Mouse (Mus musculus): ENCODE data around the gene Ptpn3. TPM values are rescaled to one million over a fixed set of nuclear protein-coding genes. Genes with fewer than 3 reads are reported as not detected.

The Ptpn3 gene
- total RNA-seq (2021) = 10 to 100 TPM; 74.8 to 79.2 TPM

DNA sequence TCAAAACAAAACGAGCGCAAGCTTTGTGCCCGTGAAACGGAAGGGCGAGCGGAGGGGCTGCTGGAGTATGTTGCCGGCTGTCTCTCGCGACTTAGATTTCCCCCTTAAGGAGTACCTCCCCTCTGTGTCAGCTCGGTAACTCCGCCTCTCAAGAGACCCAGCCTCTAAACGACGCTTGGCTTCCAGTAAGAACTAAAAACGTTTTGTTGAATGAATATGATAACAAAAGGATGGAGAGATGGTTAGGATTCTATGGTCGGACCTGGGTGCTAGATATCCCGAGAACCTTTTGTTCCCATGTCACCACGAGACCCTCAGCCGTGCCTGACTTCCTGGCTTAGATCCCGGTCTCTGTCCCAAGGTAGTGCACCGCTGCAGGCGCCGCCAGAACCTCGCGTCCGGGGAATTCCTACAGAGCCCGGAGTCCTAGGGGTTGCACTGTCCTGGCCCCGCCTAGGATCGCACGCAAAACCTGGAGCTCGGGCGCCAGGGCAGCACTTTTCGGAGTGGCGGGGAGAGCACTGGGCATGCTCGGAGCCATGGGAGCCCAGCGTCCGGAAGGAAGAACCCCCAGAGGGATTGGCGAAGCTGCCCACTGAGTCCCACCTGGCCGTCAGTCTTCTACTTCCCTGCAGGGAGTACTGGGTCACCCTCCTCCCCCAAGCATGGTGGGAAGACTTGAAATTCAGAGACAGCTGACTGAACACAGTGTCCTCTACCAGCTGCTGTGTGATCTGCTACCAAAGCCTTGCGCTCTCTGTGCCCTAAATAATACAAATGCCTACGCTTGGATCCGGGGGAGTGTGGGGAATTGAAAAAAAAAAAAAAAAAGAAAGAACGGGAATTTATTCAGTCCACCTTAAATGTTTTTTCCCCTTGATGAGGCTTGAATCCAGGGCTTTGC, at the start of gene Ptpn3:
TSS of gene Ptpn3 (minus strand) at position 428 of the 904 bp plus-strand sequence.
- DNase-seq = peak; percentile 80 to 82

DNA sequence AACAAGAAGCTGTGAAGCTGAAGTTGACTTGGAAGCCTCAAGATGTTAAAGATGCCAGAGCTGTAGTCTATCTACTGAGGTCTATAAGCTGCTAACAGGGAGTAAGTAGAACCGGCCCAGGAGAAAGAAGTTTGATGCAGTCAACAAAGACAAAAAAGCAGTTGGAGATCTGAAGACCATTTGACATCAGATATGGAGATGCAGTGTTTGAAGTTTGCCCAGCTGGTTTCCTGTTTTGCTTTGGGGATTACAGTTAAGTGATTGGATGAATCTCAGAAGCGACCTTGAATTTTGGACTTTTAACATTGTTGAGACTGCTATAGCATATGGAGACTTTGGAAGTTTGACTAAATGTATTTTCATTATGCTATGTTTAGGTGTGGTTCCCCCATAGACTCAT, 48.9 kb upstream of the Ptpn3 start:
- DNase-seq = no peak

DNA sequence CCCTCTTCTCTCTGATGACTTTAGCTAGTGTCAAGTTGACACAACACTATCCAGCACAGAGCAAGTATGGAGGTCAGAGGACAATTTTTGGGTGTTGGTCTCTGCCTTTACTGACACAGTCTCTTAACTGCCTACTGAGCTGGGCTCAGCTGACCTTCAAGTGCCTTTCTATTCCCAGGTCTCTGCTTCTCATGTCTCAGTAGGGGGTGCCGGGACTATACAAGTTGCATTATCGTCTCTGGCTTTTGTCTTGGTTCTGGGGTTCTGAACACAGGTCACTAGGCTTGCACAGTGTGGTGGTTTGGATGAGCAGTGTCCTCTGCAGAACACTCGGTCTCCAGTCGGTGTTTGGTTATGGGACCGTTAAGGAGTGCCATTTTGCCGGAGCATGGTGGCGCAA, 42.4 kb upstream of the Ptpn3 start:
- DNase-seq = no peak

DNA sequence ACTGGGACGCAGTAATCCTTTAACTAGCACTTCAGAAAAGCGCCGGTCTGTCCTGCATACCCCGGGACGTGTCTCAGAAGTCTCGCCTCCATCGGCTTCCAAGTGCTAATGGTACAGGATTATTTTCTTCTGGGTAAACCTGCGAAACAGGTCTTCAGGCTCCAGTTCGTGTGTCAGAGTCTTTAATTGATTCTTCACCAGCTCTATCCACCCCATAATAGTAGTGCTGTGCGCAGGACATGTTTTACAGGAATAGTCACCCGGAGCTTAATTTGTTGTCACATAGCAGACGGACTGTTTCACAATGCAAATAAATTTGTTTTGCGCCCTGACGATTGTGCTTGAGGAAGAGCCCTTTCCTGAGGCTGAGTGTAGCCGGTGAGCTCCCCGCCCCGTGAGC, 37.3 kb upstream of the Ptpn3 start:
- DNase-seq = no peak

DNA sequence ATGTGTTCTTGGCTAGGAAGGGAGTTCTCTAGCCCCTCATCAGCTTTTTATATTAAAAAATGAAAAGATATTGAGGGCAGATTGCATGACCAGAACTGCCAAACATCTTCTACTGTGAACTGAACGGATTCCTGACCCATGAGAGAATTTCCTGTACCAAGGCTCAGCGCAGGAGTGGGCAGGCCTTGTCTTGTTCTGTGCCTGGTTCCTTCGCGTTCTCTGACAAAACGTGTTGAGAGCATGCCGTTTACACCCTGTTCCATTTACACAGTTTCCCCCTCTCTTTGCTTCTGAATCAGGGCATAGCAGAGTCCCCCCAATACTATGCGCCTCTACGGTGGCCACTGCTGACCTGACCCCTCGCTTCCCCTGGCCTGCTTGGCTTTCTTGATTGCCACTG, 36.4 kb upstream of the Ptpn3 start:
- no peak for DNase-seq

DNA sequence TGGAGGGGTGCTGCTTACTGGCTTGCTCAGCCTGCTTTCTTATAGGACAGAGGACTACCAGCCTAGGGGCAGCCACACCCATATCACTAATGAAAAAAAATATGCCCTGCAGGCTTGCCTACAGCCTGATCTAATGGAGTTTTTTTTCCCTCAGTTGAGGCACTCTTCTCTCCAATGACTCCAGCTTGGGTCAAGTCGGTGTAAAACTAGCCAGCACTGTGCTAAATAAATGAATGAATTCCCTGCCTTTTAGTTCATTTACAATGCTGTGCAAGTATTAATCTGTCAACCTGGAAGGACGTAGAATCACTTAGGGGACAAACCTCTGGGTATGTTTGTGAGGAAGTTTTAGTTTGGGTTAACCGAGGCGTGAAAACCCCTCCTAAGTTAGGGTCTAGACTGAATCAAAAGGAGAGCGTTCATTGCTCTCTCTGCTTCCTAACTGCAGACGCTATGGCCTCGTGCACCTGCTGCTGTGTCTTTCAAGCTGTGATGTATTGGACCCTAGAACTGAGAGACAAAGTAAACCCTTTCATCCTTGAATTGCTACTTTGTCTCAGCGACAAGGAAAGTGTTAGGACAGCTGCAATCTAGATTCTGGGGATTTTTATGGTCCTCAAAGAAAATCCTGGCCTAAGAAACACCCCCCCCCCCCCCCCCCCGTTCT, 33.5 kb upstream of the Ptpn3 start:
- no peak for DNase-seq

DNA sequence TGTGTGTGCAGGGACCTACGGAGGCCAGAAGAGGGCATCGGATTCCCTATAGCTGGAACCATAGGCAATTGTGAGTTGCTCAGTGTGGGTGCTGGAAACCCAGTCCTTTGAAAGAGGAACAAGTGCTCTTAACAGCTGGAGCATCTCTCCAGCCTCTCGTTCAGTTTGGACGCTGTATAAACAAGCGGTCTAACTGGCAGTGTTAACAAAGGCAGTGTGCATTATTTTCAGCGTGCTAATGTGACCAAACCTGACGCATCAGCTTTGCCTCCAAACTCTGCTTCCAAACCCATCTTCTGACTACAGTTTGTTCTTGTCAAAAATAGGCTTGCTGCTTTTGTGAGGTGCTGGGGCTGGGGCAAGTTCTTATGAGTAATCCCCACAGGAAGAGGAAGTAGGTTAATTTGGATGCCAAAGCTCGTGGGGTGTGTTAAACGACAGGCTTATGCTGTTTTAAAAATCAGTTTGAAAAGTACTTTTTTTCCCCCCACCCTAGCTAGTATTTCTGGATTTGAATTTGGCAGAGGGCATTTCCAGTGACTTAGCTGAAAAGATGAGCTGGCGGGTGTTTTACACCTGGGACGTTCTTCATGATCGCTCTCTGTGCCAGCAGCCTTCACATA, 32.4 kb upstream of the Ptpn3 start:
- DNase-seq = no peak

DNA sequence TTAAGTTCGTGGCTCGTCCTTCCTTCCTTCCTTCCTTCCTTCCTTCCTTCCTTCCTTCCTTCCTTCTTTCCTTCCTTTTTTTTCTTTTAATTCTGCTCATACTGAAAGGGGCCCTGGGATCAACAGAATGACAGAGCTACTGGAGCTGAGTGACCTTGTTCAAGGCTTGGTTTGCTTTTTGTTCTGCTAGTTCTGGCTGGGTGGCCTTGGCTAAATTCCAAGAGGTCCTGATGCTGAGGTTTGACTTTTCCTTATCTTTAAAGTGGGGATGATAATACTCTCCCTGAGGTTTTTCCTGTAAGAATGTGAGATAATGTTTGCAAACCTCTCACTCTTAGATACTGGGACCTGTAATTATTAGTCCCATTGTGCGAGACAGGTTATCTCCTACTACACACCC, 30.9 kb upstream of the Ptpn3 start:
- DNase-seq = no peak

DNA sequence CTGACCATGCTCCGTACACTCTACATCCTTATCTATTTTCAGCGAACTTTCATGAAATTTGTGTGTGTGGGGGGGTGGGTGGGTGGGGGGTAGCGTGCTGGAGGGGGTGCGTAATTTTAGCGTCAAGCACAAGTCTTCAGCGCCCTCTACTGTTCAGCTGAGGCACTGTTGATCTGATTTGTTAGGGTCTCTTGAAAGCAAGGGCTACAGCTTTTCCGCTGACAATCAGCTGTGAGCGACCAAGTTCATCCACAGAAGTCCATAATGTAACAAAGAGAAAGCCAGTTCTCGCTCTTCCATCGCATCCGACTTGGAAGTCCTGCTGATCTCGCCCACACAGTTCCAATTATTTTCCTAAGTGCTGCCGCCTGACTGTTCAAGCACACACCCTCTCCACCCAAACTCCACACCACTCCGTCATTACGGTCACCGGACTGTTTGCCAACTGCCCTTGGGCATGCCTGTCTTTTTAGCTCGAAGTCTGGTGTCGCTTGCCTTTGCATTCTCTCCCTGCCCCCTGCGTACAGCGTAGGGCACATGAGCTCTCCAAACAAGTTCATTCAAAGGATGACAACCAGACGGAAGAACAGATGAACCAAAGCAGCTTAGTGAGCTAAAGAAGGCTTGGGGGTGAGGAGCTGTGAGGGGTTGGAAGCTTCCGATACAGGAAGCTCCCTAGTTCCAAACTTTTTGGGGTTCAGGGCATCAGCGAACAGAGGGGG, 19.1 kb upstream of the Ptpn3 start:
- peak; percentile 38 to 49 for DNase-seq

DNA sequence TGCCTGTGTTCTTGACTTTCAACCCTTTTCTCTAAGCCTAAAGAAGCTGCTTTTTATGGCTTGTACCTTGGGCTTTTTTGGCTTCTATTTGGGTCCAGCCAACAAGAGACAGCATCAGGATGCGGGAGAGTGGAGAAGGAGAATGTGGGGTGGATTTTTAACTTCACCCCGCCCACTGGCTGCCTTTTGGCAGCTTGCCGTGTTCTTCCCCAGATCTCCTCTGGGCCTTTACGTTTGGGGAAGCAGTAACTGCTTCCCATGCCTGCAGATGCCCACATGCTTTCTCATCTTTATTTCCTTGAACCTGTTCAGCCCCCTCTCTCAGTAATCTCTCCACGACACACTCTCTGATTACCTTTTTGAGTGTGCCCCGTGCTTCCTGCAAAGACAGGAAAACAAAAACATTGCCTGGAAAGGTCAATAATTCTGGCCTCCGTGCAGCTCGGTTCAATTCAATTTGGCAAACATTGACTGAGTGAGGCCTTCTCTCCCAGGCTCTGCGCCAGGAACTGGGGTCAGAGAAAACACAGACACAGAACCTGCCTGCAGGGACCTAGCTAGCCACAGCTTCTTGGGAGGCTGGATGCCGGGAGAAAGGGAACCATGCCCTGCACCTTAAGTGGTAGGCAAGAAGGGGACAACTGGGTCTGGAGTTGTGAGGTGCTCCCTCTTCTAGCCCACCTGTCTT, 17.0 kb upstream of the Ptpn3 start:
- DNase-seq = peak; percentile 29 to 44

DNA sequence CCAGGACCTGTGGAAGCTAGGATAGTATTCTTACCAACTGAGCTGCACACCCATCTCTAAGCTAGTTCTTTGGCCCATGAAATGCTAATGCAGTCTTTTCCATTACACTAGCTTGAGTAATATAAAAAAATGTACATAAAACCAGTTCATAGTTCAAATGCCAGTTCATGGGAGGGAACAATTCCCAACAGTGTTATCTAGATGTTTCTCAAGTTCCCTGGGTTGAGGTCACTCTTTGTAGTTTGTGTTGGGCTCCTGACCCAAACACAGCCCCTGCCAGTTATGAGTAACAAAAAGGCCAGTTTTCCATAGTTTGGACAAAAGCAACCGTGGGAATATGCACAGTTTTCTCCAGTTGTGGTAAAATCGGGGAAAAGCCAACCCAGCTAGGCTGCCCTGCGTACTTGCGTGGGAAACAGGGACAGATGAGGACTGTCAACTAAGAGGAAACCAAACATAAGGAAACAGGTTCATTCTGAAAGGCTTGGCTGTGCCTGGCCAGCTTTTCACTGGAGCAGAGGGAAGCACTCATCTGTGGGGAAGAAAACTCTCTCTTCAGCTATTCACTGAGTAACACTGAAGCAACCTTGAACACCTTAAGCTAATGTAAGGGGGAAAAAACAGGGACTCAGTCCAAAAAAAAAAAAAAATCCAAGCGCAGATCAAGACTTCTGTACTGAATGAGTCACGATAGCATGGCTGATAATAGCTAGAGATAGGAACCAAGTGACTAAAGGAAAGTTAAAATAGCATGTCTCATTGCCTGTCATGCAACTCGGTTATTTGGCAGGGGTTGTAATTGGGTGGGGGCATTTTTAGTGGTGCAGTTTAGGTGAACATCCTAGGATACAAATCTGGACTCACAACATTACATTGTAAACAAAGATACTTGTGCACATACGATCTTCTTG, 10.9 kb upstream of the Ptpn3 start:
- DNase-seq = no peak

DNA sequence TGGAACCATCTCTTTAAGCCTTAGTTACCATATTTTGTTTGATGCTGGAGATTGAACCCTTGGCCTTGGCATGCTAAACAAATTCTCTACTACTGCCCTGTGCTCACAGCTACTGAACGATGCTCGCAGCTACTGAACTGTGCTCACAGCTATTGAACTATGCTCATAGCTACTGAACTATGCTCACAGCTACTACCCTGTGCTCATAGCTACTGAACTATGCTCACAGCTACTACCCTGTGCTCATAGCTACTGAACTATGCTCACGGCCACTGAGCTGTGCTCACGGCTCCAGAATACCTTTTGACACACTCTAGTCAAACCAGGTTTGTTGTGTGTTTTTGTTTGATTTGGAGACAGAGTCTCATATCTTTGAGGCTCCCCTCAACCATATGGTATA, 10.1 kb upstream of the Ptpn3 start:
- no peak for DNase-seq

DNA sequence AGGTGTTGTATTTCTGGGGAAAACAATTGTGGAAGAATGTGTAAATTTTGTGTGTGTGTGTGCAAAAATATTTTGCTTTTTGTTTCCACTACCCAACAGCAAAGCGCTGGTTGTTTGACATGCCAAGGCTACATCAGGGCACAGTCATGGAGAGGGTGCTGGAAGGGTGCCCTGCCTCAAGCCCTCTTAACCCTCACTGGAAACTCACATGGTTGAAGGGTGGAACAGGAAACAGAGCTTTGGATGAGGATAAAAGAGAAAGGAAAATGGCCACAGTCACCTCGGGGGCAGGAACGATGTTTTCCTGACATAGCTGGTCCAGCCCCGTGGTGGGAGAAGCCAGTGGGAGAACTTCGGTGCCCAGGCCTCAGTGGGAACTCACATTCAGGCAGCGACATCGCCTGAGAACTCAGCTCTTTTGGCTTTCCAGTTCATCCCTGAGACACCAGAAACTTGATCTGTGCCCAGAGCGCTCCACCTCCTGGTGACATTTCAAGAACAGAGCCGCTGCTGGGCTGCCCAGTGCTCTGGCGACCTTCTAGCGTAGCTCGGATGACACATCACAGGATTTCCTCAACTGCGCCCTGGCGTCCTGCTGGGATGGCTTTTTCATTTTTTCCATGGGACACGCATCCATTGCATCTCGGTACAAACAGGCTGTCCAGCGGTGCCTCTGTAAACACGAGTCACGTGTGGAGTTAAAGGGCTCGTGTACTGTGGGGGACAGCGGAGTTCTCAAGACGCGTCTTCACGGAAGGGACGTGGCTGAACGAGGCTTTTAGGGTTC, 6.8 kb upstream of the Ptpn3 start:
- no peak for DNase-seq

DNA sequence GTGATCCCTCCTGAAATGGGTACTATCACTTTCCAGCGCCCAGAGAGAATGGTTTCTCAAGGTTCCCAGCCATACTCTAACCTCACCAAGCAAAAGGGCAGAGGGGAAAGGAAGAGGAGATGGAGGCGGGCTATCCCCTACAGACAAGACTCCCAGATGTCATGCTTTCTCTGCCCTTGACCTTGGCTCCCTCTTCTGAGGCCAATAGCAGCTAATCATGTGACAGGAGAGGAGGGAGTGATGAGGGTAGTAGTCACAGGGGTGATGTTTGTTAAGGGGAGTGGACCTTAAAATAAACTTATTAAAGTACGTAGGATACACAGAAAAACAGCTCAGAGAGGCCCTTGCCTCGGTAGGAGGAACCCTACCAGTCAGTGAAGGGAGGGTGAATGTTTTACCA, 6.1 kb upstream of the Ptpn3 start:
- no peak for DNase-seq

DNA sequence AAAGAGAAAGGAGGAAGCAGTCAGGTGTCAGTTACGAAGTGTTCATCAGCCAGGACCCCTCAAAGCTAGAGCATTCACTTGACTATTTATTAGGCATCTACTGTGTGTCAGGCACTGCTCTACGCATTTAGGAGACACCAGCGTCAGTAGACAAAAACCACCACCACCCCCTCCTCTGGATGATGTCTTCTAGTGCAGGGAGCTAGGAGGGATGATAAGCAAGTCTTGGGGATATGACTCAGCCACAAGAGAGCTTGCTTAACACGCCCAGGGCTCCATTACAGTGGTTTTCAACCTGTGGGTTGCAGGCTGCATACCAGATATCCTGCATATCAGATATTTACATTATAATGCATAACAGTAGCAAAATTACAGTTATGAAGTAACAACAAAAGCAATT, 4.6 kb upstream of the Ptpn3 start:
- no peak for DNase-seq

DNA sequence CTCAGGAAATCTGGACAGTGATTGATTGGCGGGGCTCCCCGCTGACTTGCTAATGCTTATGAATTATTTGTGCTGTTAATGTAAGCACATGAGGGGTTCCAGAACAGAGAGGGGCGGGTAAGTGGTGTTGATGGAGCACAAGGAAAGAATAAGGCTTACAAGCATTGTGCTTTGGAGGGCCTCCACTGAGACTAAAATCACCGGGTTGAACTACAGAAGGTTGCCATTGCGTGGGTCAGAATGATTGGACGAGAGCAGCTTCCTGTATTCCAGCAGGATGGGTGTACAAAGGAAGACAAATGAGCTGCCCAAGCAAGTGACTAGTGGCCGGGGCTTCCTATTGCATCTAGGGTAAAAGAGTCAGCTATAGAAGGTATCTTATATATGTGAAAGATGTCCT, 4.0 kb upstream of the Ptpn3 start:
- no peak for DNase-seq

DNA sequence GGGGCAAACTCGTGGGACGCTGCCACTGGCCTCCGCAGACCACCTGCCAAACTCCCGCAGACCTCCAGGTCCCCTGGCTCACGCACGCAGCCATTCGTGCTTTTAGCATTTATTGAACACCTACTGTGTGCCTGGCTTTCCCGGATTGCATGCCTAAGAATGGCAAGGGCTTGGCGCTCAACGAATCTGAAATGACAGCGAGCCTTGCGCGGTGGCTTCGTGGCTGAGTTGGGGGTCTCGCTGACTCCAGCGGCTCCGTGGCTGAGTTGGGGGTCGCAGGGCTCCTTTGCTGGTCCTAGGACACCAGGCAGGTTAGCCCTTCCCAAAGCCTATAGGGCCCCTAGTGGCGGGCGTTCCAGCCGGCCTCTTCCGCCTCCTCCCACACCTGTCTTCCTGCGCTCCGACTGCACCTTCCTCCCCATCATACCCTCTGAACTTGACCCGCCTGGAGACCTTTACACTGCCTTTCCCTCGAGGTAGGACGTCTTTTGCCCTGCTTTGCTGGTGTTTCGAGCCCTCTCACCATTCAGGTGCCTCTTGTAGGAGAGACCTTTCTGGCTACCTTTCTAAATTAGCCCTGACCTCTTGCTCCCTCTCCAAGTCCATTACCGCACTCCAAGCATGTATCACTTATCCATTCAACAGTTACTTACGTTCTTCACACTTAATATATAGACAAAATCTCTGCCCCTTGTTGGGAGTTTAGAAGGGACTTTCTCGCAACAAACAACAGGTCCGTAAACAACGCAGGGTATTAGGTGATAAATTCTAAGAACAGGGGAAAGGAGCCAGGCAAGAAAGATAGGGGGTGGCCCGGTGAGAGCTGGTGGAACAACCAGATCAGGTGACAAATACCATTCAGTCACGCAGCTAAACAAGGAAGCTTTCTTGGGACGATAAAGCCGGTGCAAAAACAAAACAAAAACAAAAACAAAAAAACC, 898 bp downstream of the Ptpn3 start:
- peak in 1 of 2 experiments; percentile 46 for DNase-seq

DNA sequence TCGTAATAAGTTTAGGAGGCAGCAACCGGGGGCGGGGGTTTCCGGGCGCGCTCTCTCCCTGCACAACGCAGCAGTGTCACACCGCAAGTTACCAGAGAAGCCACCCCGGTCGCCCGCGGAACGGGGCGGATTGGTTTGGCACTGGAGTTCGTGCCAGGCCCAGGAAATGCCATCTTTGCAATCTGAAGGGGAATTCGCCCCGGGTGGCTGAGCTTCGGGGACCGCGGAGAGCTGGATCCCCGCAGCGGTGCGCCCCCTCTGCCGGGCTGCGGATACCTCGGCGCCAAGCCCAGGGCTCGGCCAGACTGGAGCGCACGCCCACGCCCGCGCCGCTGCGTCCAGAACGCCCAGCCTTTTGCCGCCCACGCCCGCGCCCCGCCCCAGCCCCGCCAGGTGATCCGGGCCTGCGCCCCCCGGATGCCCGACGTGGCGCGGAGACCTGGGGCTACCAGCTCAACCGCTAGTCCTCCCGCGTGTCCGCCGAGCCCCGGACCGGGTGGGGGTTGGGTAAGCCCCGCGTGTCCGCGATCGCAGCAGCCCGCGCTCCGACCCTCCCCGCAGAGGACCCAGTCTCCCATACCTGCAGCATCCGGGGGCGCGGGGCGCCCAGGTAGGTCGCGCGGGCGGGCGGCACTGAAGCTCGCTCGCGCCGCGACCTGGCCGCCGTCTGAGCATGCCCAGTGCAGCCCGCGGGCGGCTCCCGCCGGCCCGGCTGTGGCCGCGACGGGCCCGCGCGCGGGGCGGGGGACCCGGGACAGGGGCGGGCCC, 1.8 kb downstream of the Ptpn3 start:
- peak; percentile 62 to 66 for DNase-seq
